Mouse (Mus musculus) intestine, postnatal 0 days (tissue): ENCODE measurements around the gene Vash1. TPM values are rescaled to one million over a fixed set of nuclear protein-coding genes. Genes with fewer than 3 reads are reported as not detected.

Experiments used
- ATAC-seq: fragments of 200-750 bp; cut with Nextera tagmentation; 2 replicates; pipeline ENCODE4 v1.8.0; 2017; ENCODE audit warnings: mild to moderate bottlenecking, moderate TSS enrichment, moderate library complexity
- H3K27ac ChIP-seq: fragments of 300-500 bp; sonication (generic); 2 replicates; pipeline ENCODE4 v1.5.1; 2014; ENCODE audit warnings: mild to moderate bottlenecking, low read depth, low read length, moderate library complexity
- H3K27me3 ChIP-seq: fragments of 300-500 bp; sonication (generic); replicated peaks from 2 replicates; pipeline ENCODE4 v1.6.1; 2014; ENCODE audit warnings: low read length, mixed read lengths; ENCODE audit not compliant: control insufficient read depth, insufficient read depth
- H3K36me3 ChIP-seq: fragments of 300-500 bp; sonication (generic); 2 replicates; pipeline ENCODE4 v1.6.1; 2014; ENCODE audit warnings: mild to moderate bottlenecking, moderate library complexity; ENCODE audit not compliant: control insufficient read depth, insufficient read depth
- H3K4me1 ChIP-seq: fragments of 300-500 bp; sonication (generic); replicated peaks from 2 replicates; pipeline ENCODE4 v1.6.1; 2014; ENCODE audit warnings: antibody characterized with exemption, low read length, mixed read lengths; ENCODE audit not compliant: control insufficient read depth, insufficient read depth
- H3K4me2 ChIP-seq: fragments of 300-500 bp; sonication (generic); replicated peaks from 2 replicates; pipeline ENCODE4 v1.6.1; 2014; ENCODE audit warnings: low read depth, mild to moderate bottlenecking, moderate library complexity
- H3K4me3 ChIP-seq: fragments of 300-500 bp; sonication (generic); 2 replicates; pipeline ENCODE4 v1.5.1; 2014; ENCODE audit warnings: low read depth, low read length
- H3K9ac ChIP-seq: fragments of 300-500 bp; sonication (generic); 2 replicates; pipeline ENCODE4 v1.6.1; 2014; ENCODE audit warnings: mild to moderate bottlenecking, low read depth, low read length
- H3K9me3 ChIP-seq: fragments of 300-500 bp; sonication (generic); 2 replicates; pipeline ENCODE4 v1.6.1; 2016; ENCODE audit warnings: mixed run types; ENCODE audit not compliant: control insufficient read depth
- CTCF ChIP-seq: sonication (generic); IDR thresholded peaks from 2 replicates; pipeline ENCODE4 v1.5.1; 2016; ENCODE audit warnings: low read depth, mild to moderate bottlenecking, control low read depth, antibody characterized with exemption, moderate library complexity
- WGBS: fragments of 180-500 bp; shearing (Covaris S2); extraction: QIAGEN DNeasy Blood & Tissue Kit; methylation state at CpG from one replicate; pipeline ENCODE4 v1.1.7; 2014; 5-methylcytosine and 5-hydroxymethylcytosine counted together
- polyA plus RNA-seq: library from polyadenylated mRNA; unstranded; fragments of >200 nt; fragmentation: Nextera tagmentation; extraction: Ambion mirVana; gene quantifications from 2 replicates; pipeline ENCODE4 v1.2.1, GENCODE M21; 2015

Gene Vash1
- polyA plus RNA-seq, 1 experiment from 2014 or later = 4.1 TPM

- Histone ChIP-seq H3K4me2 (no peak overlapping the region), H3K36me3 (no peaks in the 10 kb centered on the region), H3K9ac (no peak overlapping the region), H3K27me3 (no peaks in the 10 kb centered on the region), H3K27ac (no peak overlapping the region), H3K9me3 (no peaks in the 10 kb centered on the region), H3K4me3 (no peak overlapping the region), H3K4me1 (no peaks in the 10 kb centered on the region)
- ATAC-seq = no peak
- TF ChIP-seq CTCF = no peak
- WGBS = 72% methylated on average over 4 of the region's 4 CpGs
Observed at GRCm38 (mm10) chr12:86700927-86701310, 22.4 kb downstream of the Vash1 start.

- no peak overlapping the region for H3K9ac ChIP-seq
- no peak for TF ChIP-seq CTCF
- 91% methylated on average over 4 of the region's 4 CpGs for WGBS
- no peaks in the 10 kb centered on the region for H3K27me3 ChIP-seq
- no peaks in the 10 kb centered on the region for H3K4me1 ChIP-seq
- no peaks in the 10 kb centered on the region for H3K9me3 ChIP-seq
- H3K4me3 ChIP-seq = no peak overlapping the region
- no peak for ATAC-seq
- H3K27ac ChIP-seq = no peak overlapping the region
- H3K4me2 ChIP-seq = no peak overlapping the region
- no peaks in the 10 kb centered on the region for H3K36me3 ChIP-seq
Observed at GRCm38 (mm10) chr12:86701491-86701890, 23.0 kb downstream of the Vash1 start.

DNA sequence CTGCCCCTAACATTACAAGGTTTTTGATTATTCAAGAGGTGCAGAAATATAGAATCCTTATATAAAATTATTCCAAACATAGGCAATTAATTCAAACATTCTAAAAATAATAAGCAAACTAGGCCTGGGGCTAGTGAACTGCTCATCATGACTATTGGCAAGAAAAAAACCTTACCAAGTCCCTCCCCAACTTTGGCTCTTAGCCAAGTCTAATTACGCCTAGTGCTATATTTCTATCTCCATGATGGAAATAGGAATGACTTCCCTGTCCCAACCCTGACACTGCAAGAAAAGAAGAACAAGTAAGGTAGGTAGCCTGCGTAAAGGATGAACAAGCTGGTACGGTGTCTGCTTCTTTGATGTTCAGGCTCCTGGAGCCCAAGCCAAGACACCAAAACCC lies 24.2 kb downstream of the Vash1 start:
- H3K4me1 ChIP-seq = no peaks in the 10 kb centered on the region
- no peak overlapping the region for H3K27ac ChIP-seq

DNA sequence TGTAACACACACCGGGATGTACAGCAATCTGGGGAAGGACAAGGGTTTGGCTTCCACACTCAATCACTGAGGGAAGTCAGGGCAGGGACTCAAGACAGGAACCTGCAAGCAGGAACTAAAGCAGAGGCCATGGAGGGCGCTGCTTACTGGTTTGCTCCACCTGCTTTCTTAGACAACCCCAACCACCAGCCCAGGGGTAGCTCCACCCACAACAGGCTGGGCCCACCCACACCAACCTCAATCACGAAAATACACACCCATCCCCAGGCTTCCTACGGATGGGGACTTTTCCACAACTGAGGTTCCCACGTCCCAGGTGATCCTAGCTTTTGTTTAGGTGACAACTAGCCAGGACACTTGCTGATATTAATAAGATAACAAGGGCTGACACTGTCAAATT lies 27.3 kb downstream of the Vash1 start:
- no peaks in the 10 kb centered on the region for H3K27me3 ChIP-seq
- H3K4me1 ChIP-seq = no peaks in the 10 kb centered on the region
- no peaks in the 10 kb centered on the region for H3K36me3 ChIP-seq
- no peak overlapping the region for H3K27ac ChIP-seq
- no peak overlapping the region for H3K9ac ChIP-seq
- no peak overlapping the region for H3K4me2 ChIP-seq
- H3K4me3 ChIP-seq = no peak overlapping the region
- 84% methylated on average over 5 of the region's 5 CpGs for WGBS
- no peak for TF ChIP-seq CTCF
- H3K9me3 ChIP-seq = no peaks in the 10 kb centered on the region
- no peak for ATAC-seq

More for the DNA sequence above, 24.2 kb downstream of the Vash1 start:
- H3K4me2 ChIP-seq = no peak overlapping the region
- H3K9ac ChIP-seq = no peak overlapping the region
- H3K9me3 ChIP-seq = no peaks in the 10 kb centered on the region
- no peak for TF ChIP-seq CTCF
- no peaks in the 10 kb centered on the region for H3K36me3 ChIP-seq
- no peaks in the 10 kb centered on the region for H3K27me3 ChIP-seq
- H3K4me3 ChIP-seq = no peak overlapping the region
- 84% methylated on average over 3 of the region's 3 CpGs for WGBS
- no peak for ATAC-seq

DNA sequence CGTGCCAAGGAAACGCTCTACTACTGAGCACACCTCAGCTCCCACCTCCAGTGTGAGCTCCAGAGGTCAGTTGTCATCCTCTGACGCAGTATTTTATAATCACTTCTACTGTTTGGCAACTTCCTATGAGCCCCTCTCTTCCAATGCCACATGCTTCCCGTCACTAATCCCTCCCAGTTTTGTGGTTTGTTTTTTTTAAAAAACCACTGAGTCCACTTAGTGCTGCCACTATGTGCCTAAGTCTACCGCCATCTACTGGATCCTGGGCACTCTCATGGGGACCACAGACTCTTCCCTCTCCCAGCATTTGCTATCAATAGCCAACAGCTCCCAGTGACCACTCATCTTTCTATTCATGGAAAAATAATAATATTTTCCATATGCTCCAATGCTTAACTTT lies 35.5 kb downstream of the Vash1 start:
- H3K27me3 ChIP-seq = no peaks in the 10 kb centered on the region
- H3K4me3 ChIP-seq = no peak overlapping the region
- no peak overlapping the region for H3K9ac ChIP-seq
- H3K27ac ChIP-seq = no peak overlapping the region
- TF ChIP-seq CTCF = peak; percentile 52
- ATAC-seq = no peak
- H3K36me3 ChIP-seq = peaks cover 4% of the 10 kb centered on the region; the same call in 1 of the 2 replicates
- WGBS = 66% methylated on average over 5 of the region's 5 CpGs
- H3K4me1 ChIP-seq = no peaks in the 10 kb centered on the region
- no peak overlapping the region for H3K4me2 ChIP-seq
- no peaks in the 10 kb centered on the region for H3K9me3 ChIP-seq

- H3K36me3 ChIP-seq = peaks cover 4% of the 10 kb centered on the region; the same call in 1 of the 2 replicates
- ATAC-seq = no peak
- TF ChIP-seq CTCF = peak; percentile 86
- H3K9ac ChIP-seq = no peak overlapping the region
- no peaks in the 10 kb centered on the region for H3K27me3 ChIP-seq
- WGBS = 66% methylated on average over 5 of the region's 5 CpGs
- no peaks in the 10 kb centered on the region for H3K4me1 ChIP-seq
- H3K9me3 ChIP-seq = no peaks in the 10 kb centered on the region
- no peak overlapping the region for H3K4me2 ChIP-seq
- H3K4me3 ChIP-seq = no peak overlapping the region
- H3K27ac ChIP-seq = no peak overlapping the region
Observed at GRCm38 (mm10) chr12:86715401-86715800, 36.9 kb downstream of the Vash1 start.

DNA sequence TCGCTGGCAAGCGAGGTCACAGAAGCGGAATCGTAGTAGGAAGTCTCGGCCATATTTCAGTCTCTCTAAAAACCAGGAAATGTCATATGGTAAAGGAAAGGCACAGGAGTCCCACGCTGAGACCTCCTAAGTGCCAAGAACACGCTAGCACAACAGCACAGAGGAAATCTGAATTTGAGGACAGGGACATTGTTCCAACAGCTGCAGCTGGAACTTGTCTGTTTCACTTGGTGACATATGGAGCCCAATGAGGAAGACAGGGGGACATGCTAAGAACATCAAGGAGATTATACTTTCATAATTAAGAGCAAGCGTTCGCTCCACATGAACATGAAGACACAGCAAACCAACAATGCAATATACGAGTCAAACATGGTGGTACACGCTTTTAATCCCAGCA lies 38.5 kb downstream of the Vash1 start:
- no peak overlapping the region for H3K4me3 ChIP-seq
- H3K27ac ChIP-seq = no peak overlapping the region
- no peaks in the 10 kb centered on the region for H3K4me1 ChIP-seq
- no peak overlapping the region for H3K4me2 ChIP-seq
- H3K27me3 ChIP-seq = no peaks in the 10 kb centered on the region
- ATAC-seq = no peak
- 88% methylated on average over 11 of the region's 11 CpGs for WGBS
- H3K9me3 ChIP-seq = no peaks in the 10 kb centered on the region
- peaks cover 4% of the 10 kb centered on the region; the same call in 1 of the 2 replicates for H3K36me3 ChIP-seq
- no peak for TF ChIP-seq CTCF
- no peak overlapping the region for H3K9ac ChIP-seq
